Mouse (Mus musculus): ENCODE results near the gene Adamts7. TPM values are rescaled to one million over a fixed set of nuclear protein-coding genes. Genes with fewer than 3 reads are reported as not detected.

The Adamts7 gene
- polyA plus RNA-seq (2012; rRNA removed): 5.9 and 6.4 TPM in 2 replicates

GRCm38 (mm10) chr9:90162926-90163748 lies at the start of gene Adamts7:
Adamts7 (plus strand) TSS chr9:90163069.
- DNase-seq (ENCODE audit: low spot score): no peak

GRCm38 (mm10) chr9:90113151-90113550 lies 49.7 kb upstream of the Adamts7 start:
- DNase-seq (ENCODE audit: low spot score): no peak

GRCm38 (mm10) chr9:90113651-90114566 lies 49.0 kb upstream of the Adamts7 start:
- peak; percentile 85 for DNase-seq (ENCODE audit: low spot score)

GRCm38 (mm10) chr9:90114567-90115307 lies 48.1 kb upstream of the Adamts7 start, which contains the start of gene Morf4l1:
Morf4l1 (minus strand) TSS chr9:90114774.
- peak; percentile 92 for DNase-seq (ENCODE audit: low spot score)

DNA sequence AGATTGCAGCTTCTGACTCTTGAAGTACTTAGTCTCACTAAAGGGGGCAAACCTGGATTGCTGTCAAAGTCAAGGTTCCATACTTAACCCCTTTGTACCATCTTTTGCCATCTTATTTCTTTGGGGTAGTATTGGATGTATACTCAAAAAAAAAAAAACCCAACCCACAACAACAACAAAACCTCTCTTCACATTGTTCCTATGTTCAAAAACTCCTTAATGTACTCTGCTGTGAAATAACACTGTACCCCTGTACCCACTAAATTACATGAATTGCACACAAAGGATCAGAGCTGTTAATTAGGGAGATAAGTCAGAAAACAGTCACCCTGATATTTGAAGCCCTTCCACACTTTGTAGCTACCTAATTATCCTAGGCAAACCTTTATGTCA lies 47.6 kb upstream of the Adamts7 start:
- DNase-seq (ENCODE audit: low spot score): no peak

GRCm38 (mm10) chr9:90117234-90117633 lies 45.6 kb upstream of the Adamts7 start:
- no peak for DNase-seq (ENCODE audit: low spot score)

DNA sequence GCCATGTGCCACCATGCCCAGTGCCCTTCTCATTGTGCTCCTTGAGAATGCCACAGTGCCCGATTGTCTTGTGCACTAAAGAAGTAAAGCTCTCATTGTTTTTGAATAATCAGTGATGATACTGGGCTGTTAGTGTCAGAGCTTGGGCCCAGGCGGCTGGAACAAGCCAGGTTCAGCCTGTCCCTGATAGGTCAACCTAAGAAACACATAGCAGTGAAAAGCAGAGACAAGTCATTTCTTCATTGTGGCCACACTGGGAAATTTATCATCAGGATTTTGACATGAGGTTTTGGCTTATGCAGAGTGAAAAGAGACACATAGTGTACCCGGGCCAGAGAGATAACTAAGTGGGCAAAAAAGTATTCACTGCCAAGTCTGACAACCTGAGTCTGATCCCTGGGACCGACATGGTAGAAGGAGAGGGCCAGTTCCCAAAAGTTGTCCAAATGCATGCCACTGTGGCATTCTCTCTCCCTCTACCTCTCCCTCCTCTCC lies 40.6 kb upstream of the Adamts7 start:
- DNase-seq (ENCODE audit: low spot score): no peak

- DNase-seq (ENCODE audit: low spot score): no peak
These were observed 38.6 kb upstream of the Adamts7 start for GRCm38 (mm10) chr9:90124156-90124872.

DNA sequence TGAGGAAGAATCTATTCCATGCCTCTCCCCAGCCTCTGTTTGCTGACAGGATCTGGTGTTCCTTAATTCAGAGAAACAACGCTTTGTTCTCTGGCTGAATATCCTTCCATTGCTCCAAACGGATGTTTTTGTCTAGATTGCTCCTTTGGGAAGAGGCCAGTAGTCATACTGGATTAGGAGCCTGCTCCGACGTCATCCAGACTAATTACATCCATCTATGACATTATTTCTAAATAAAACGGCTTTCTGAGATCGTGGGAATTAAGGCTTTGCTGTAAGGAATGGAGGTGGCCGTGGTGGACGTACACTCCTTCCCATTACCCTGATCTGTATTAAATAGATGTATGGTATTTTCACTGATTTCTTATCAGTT lies 38.0 kb upstream of the Adamts7 start:
- no peak for DNase-seq (ENCODE audit: low spot score)

DNA sequence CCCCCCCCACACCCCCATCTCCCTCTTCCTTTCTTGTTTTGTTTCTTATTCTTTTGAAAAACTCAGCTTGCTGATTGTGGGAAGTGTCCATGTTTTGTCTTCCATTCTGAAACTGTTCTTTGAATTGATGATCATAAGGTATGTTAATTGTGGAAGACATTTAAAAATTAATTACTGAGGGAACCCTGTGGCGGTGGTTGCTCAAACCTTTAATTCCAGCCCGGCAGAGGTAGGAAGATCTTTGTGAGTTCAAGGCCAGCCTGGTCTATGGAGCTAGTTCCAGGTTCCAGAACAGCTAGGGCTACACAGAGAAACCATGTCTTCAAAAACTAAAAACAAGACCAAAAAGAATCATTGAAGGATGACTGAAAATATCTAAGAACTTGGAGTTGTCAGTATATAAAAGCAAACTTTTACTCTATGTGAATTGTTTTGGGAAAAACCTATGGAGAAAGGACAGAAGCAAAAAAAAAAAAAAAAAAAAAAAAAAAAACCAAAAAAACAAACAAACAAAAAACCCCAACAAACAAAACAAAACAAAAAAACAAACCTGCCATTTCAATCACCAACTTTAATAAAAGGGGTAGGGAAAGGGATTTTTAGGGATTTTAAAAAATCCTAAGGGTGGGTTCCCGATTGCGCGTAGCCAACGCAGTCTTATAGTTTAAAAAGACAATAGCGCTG lies 37.3 kb upstream of the Adamts7 start:
- DNase-seq (ENCODE audit: low spot score): no peak

- DNase-seq (ENCODE audit: low spot score): peak; percentile 37
These were observed 36.4 kb upstream of the Adamts7 start for GRCm38 (mm10) chr9:90126260-90127010.

DNA sequence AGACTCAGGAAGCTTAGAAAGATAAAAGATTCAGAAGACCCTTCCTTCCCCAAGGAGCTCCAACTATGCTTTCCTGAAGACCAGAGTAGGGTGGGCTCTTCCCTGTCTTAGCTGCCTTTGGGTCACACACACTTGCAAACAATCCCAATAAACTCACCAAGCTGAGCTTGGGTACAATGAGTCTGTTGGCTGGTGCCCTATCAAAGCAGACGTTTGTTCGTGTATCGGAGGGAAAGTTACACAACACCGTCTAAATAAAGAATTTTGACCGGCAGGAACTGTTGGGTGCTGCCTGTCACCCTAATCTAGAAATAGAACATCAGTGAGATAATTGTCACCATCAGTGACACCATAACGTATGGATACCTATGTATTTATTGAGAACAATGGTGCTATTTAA lies 35.7 kb upstream of the Adamts7 start:
- DNase-seq (ENCODE audit: low spot score): no peak

- no peak for DNase-seq (ENCODE audit: low spot score)
These were observed 34.1 kb upstream of the Adamts7 start for GRCm38 (mm10) chr9:90128636-90129201.

- no peak for DNase-seq (ENCODE audit: low spot score)
These were observed 29.1 kb upstream of the Adamts7 start for GRCm38 (mm10) chr9:90133562-90134355.

GRCm38 (mm10) chr9:90135466-90135865 lies 27.4 kb upstream of the Adamts7 start:
- no peak for DNase-seq (ENCODE audit: low spot score)

- no peak for DNase-seq (ENCODE audit: low spot score)
These were observed 26.7 kb upstream of the Adamts7 start for GRCm38 (mm10) chr9:90135963-90136677.

DNA sequence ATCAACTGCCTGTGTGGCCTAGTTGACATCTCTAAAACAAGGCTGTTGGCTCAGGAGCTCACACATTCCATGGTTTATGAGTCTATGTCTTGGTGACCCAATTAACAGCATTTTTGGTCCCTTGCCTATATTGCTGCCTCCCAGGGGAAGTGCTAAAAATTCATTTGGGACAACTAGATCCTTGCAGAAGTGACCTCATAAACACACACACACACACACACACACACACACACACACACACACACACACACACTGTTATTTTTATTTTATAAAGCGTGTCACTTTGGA lies 26.2 kb upstream of the Adamts7 start:
- no peak for DNase-seq (ENCODE audit: low spot score)

DNA sequence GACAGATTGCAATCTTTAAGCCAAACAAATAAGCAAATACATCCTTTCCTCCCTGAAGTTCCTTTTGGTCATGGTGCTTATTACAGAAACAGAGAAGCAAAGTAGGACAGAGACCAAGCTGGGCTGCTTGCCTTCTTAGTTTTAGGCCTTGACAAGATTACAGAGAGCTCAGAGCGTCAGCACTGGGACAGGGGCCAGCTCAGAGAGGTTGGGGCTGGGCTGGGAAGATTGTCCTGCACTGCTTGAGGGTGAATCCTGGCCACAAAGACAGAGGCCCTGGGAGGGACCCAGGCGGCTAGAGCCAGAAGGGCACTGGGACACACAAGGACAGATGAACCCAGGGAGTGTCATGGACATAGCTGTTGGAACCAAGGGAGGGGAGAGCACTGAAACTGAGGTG lies 17.1 kb upstream of the Adamts7 start:
- DNase-seq (ENCODE audit: low spot score): no peak

All from urinary bladder, adult 2 months (tissue).